Mouse (Mus musculus): ENCODE data around the gene Notum.
A peak's percentile ranks its signal among the peaks of the same experiment; 100 is the strongest.

Notum gene

GRCm38 (mm10) chr11:120633520-120634343 lies 27.2 kb downstream of the Notum start, which contains the start of gene Mafg:
Gene Mafg, minus strand, starts transcription at chr11:120633600.
- DNase-seq = peak; percentile 97

GRCm38 (mm10) chr11:120632559-120633519 lies 28.1 kb downstream of the Notum start:
- DNase-seq = peak; percentile 80

GRCm38 (mm10) chr11:120631726-120632448 lies 29.1 kb downstream of the Notum start:
- no peak for DNase-seq

- no peak for DNase-seq
Observed at GRCm38 (mm10) chr11:120630881-120631725, 29.9 kb downstream of the Notum start.

DNA sequence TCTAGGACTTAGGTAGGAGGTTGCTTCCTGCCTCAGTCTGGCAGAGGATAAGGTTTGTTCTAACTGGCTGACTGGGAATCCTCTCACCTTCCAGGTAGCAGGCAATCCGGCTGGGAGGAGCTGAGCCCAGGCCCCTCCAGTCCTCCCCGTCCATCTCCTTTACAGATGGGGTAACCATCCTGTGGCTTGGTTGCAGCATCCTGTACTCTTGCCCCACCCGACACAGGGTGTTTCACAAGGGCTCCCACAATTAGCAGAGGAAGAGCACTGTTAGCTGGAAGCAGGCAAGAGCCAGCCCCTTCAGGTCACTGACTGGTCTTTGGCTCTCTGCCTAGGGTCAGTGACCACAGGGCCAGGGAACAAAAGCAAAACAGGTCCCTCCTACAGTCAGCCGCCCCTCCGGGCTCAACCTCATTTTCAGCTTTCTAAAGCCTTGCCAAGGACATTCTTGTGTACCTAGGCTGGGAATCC lies 30.5 kb downstream of the Notum start:
- DNase-seq = peak; percentile 79

GRCm38 (mm10) chr11:120629911-120630310 lies 31.1 kb downstream of the Notum start:
- peak; percentile 43 for DNase-seq

DNA sequence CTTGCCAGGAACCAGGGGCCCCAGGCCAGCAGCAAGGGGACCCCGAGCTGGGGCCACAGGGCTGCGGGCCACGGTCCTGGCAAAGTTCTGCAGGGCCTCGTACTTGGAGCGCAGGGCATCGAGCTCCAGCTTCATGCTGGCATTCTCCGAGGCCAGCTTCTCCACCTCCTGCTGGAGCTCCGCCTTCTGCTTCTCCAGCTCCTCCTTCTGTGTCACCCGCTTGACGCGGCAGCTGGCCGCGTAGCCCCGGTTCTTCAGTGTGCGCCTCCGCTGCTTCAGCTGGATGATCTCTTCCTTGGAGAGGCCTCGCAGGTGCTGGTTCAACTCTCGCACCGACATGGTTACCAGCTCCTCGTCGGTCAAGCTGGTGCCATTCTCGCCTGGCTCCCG lies 31.6 kb downstream of the Notum start:
- DNase-seq = peak; percentile 46

DNA sequence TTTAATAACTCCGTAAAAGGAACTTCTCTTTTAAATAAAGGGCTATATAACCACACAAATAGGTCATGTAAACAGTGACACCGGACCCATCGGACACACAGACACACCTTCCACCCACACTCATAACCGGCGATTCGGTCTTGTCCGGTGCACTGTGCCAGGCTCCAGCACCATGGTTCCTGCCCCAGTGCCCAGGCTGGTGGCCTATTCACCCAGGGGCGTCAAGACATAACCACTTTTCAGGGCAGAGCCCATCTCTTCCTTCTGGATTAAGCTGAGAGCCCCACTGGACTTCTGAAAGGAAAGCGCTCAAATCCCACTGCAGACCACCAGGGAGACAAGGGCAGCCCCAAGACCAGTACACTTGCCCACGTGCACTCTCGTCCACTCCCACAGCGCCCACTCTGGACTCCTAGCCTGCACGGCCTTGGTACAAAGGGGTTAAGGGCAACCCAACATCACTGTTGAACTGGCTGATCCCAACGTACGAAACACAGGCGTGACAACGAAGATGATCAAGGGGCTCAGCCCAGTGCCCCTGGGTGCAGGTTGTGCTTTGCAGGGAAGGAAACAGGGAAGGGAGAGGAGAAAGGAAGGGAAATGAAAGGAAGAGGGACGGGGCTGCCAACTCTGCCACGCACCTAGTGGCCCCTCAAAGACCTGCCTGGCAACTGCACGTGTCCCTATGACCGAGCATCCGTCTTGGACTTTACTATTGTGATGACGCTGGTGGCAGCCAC lies 32.2 kb downstream of the Notum start:
- DNase-seq = no peak

DNA sequence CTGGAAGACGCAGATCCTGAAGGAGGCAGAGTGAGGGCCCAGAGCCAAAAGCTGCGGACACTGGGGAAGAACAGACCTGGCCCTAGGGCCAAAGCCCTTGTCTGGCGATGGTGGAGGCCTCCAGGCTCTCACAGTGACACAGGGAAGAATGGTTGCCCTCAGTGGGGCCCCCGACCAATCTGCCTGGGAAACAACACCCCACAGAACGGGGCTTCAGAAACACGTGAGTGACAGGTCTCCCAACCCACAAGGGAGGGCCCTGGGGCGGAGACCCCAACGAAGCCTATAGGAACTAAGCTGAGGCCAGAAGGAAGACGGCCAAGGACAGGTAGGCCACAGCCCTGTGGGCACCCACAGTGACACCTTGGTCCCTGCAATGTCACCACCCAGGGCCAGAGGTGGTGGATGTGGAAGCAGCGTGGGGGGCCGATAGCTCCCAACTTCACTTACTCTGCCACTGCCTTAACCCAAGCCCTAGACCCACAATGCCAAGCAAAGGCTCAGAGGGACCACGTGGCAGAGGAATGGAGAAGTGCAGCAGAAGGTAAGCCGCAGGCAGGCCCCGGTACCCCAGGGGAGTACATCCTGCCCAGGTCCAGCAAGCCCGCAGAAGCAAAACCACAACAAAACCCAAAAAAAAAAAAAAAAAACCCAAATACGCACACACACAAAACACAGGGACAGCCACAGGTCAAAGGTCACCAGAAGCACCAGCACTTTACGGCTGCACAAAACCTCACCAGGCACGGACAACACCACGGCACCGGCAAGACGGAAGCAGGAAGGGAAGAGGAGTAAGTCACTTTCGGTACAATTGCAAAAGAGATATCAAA lies 33.3 kb downstream of the Notum start:
- peak; percentile 49 for DNase-seq

- no peak for DNase-seq
Observed at GRCm38 (mm10) chr11:120626785-120627467, 34.0 kb downstream of the Notum start.

GRCm38 (mm10) chr11:120625152-120625775 lies 35.7 kb downstream of the Notum start, which contains the start of gene Sirt7:
Gene Sirt7, minus strand, starts transcription at chr11:120625240.
- DNase-seq = no peak

- DNase-seq = peak; percentile 92
Observed at GRCm38 (mm10) chr11:120624680-120625111, 36.3 kb downstream of the Notum start.

DNA sequence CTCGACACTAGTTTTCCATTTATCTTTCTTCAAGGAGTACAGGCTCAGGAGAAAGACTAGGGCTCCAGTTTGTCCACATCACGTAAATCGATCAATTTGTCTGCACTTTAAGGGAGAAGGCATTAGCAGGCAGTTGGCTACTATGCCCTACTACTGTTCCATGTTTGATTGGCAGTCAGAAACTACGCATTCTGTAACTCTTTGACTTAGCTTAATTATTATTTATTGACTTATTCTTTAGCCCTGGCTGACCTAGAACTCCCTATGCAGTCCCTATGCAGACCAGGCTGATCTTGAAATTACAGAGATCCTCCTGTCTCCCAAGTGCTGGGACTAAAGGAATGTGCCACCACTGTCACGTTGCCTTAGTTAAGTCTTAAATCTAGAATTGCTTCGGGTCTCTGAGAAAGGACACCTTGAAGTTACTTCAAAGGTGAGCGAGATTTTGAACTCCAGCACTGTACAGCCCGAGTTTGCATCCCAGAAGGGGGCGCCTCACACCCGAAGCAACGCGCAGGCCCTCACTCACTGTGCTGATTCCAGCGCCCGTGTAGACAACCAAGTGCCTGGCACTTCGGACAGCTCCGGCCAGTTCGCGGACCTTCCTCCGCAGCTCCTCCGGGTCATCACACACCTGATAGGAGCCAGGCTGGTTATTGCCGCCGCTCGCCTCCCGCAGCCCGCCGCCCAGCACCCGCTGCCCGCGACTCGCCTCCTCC lies 36.9 kb downstream of the Notum start:
- peak; percentile 85 for DNase-seq

- DNase-seq = no peak
Observed at GRCm38 (mm10) chr11:120622805-120623204, 38.2 kb downstream of the Notum start.

- DNase-seq = no peak
Observed at GRCm38 (mm10) chr11:120620195-120620594, 40.8 kb downstream of the Notum start.

DNA sequence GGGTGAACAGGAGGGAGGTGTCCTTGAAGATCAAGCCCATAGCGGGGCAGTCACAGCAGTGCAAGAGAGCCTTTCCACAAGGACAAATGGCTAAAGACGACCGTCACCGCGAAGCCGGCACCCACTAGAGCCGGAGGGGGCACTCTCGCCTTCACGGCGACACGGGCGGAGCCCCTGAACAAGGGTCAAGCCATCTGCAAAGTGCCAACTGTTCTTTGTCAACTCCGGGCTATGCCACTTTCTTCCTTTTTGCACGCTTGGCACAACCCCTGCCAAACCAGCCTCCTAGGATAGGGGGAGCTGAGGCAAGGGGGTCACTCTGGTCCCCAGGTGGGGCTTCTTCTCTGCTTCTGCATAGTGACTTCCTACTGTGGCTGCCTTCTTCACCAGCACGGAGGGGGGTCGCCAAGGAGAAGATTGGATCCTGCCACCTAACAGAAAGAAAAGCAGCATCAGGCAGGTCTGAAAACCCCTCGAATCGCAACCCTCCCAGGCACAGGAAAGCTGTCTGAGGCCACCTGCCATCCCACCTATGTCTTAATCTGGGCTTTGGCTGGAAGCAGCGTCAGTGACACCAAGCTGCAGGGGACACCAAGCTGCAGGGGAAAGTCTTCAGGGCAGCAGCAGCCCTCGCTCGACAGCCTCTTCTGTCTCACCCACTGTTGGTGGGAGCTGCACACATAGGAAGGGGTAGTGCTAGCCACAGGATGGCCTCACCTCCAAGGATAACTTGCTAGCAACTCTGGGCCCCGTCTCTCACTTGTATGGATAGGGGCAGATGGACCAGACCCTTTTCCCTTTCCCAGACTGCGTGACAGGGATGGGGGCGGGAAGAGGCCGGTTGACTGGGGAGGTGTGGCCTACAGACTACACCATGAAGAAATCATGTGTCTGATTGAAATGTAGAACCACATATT lies 42.1 kb downstream of the Notum start:
- no peak for DNase-seq
